Mouse (Mus musculus) thymus, postnatal 14 days (tissue): ENCODE results near the gene Kdf1.

Source experiments
- DNase-seq: peaks from one replicate; pipeline ENCODE4 v3.0.0; 2021

Kdf1 gene

GRCm38 (mm10) chr4:133557041-133557717, 38.4 kb downstream of the Kdf1 start:
- no peak for DNase-seq

GRCm38 (mm10) chr4:133559846-133560245, 41.1 kb downstream of the Kdf1 start:
- no peak for DNase-seq

GRCm38 (mm10) chr4:133561622-133562021, 42.9 kb downstream of the Kdf1 start:
- DNase-seq, result no peak

- DNase-seq, result no peak
Observed at GRCm38 (mm10) chr4:133563123-133563571, 44.4 kb downstream of the Kdf1 start.

- DNase-seq, result no peak
Observed at GRCm38 (mm10) chr4:133567251-133567650, 48.5 kb downstream of the Kdf1 start.

DNA sequence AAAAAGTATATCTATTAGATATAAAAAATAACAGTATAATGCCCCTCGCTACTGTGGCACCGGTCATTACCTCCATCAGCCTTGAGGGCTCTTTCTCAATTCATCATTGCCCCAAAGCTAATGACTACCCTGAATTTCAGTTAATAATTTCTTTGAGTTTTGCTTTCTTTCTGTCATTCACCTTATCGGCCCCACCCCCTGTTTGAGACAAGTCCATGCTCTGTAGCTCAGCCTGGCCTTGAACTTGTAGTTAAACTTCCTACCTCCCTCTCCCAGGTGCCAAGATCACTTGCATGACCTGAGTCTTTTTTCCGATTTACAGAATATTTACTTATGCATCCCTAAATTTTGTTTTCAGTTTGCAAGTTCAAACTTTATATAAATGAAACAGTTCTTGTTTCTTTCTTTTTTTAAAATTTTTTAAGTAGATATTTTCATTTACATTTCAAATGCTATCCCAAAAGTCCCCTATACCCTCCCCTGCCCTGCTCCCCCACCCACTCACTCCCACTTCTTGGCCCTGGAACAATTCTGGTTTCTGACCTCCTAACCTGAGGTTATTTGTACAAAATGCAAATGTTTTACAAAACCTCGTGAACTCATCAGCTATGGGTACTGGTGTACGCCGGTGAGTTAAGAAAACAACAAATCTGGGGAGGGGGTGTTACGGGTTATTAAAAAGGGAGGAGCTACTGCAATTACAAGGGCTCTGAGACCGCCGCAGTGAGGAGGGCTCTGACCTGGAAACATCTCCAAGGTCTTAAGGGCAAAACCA, 50.7 kb downstream of the Kdf1 start:
- no peak for DNase-seq

DNA sequence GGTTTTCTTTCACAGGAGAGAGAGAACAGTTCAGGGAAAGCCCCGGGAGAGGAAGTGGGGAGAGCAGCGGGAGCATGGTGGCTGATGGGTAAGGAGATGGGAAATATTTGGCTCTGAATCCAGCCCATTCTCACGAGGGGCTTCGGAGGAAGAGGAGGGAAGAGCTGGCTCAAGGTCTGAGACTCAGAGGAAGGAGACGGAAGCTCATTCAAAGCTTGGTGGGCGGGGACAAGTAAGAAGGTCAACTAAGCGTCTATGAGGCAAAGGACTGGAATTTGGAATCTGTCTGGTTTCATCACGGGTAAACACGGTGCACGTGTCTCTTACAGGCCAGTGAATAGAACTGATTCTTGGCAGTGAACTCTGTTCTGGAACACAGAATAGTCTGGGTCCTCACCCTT, 51.3 kb downstream of the Kdf1 start:
- DNase-seq, result no peak

- peak; percentile 83 for DNase-seq
Observed at GRCm38 (mm10) chr4:133574070-133574842, 55.5 kb downstream of the Kdf1 start, which contains the start of gene Gpatch3. TSS of gene Gpatch3 (plus strand) at chr4:133574745.

DNA sequence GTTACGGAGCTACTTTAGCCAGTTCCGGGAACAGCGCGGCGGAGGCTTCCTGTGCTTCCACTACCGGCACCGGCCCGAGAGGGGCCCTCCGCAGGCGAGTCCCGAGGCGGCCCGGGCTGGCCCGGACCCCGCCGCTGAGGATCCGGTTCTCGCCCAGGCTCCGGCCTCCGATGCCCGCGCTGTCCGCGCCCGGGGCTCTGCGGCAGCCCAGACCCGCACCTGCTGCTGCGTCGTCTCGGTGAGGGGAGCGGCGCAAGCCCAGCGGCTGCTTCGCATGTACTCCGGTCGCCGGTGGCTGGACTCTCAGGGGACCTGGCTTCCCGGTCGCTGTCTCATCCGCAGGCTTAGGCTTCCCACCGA, 56.1 kb downstream of the Kdf1 start:
- no peak for DNase-seq

GRCm38 (mm10) chr4:133577983-133578382, 59.2 kb downstream of the Kdf1 start:
- DNase-seq, result no peak
